In the genomic region with DNA sequence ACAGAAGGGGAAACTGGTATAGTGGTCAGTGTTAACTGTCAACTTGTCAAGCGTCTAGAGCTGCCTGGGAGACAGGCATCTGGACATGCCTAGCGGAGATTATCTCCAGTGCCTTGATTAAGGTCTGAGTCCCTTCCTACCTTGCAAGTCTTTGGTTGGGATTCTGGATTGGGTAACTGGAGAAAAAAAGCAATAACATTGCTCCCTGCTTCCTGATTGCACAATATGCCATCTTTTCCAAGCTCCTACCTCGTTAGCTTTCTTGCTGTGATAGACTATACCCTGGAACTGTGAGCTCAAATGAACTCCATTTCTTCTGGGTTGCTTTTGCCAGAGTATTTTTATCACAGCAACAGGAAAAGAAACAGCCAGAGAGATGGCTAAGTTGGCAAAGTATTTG, we compare ENCODE assay signal across 16 mouse cellular contexts.
"Had no signal": no experiment of that assay in that cellular context is flagged by ENCODE, and none has a peak within 500 bp of the region (broad histone marks: within the 10 kb centered on the region; RNA-seq: fewer than 3 reads in every experiment).

No protein-coding gene starts in this region.

- H3K36me3 ChIP-seq: midbrain, embryonic 10.5 days; midbrain, embryonic 12.5 days; neural tube, embryonic 12.5 days; stomach, embryonic 15.5 days had no signal

- H3K4me1 ChIP-seq: midbrain, embryonic 10.5 days; midbrain, embryonic 12.5 days; neural tube, embryonic 12.5 days; stomach, embryonic 15.5 days had no signal

- H3K4me2 ChIP-seq: lung, embryonic 14.5 days; midbrain, embryonic 12.5 days; neural tube, embryonic 12.5 days; stomach, embryonic 15.5 days had no signal

- H3K9me3 ChIP-seq: midbrain, embryonic 10.5 days; midbrain, embryonic 12.5 days; neural tube, embryonic 12.5 days; stomach, embryonic 15.5 days had no signal

- H3K9ac ChIP-seq: lung, embryonic 14.5 days; midbrain, embryonic 12.5 days; neural tube, embryonic 12.5 days; stomach, embryonic 15.5 days had no signal

- H3K27me3 ChIP-seq: midbrain, embryonic 12.5 days; neural tube, embryonic 12.5 days; stomach, embryonic 15.5 days had no signal

- H3K4me3 ChIP-seq: midbrain, embryonic 10.5 days; midbrain, embryonic 12.5 days; myocyte; neural tube, embryonic 12.5 days; stomach, embryonic 15.5 days had no signal

- ATAC-seq: midbrain, embryonic 16.5 days had no signal

- H3K27ac ChIP-seq: midbrain, embryonic 10.5 days; midbrain, embryonic 12.5 days; neural tube, embryonic 12.5 days; stomach, embryonic 15.5 days; stomach, postnatal 0 days had no signal

- DNase-seq: lung, adult 18-20 months; lung, embryonic 14.5 days; lung, postnatal 10 days; lung, postnatal 4 days; midbrain, embryonic 14.5 days; right cerebral cortex, postnatal 14 days; thymus, adult 2 months; thymus, postnatal 25 days; thymus, postnatal 4 days had no signal
